Mouse (Mus musculus) spleen, postnatal 0 days (tissue): ENCODE measurements around the gene Nr1i2. TPM values are rescaled to one million over a fixed set of nuclear protein-coding genes. Genes with fewer than 3 reads are reported as not detected.

ENCODE experiments used
- polyA plus RNA-seq: library from polyadenylated mRNA; unstranded; fragments of >200 nt; fragmentation: Nextera tagmentation; extraction: Ambion mirVana; gene quantifications from 2 replicates; pipeline ENCODE4 v1.2.1, GENCODE M21; 2015

The Nr1i2 gene
- 0.05 TPM in 1 of 2 replicates, not detected in the other for polyA plus RNA-seq

GRCm38 (mm10) chr16:38294685-38295348 is at the start of gene Nr1i2:
Nr1i2 (minus strand) TSS chr16:38294824.

GRCm38 (mm10) chr16:38341396-38342324 is 47.0 kb upstream of the Nr1i2 start, which contains the start of gene Maats1:
Maats1 (minus strand) TSS chr16:38342143.

Other genes starting within 250 kb of the Nr1i2 start
- 19.7 and 22.9 TPM in 2 replicates for gene Gsk3b, start 205.8 kb downstream of the Nr1i2 start, polyA plus RNA-seq
- gene Maats1, start 47.3 kb upstream of the Nr1i2 start, polyA plus RNA-seq = 0.10 and 0.12 TPM in 2 replicates
- 363 and 407 TPM in 2 replicates for gene Cox17, start 52.2 kb upstream of the Nr1i2 start, polyA plus RNA-seq
- not detected in 2 replicates for gene Gm21987, start 52.2 kb upstream of the Nr1i2 start, polyA plus RNA-seq
- 24.5 and 29.1 TPM in 2 replicates for gene Popdc2, start 67.4 kb upstream of the Nr1i2 start, polyA plus RNA-seq
- 0.36 and 0.41 TPM in 2 replicates for gene Pla1a, start 138.3 kb upstream of the Nr1i2 start, polyA plus RNA-seq
- 39.5 and 43.6 TPM in 2 replicates for gene Adprh, start 157.9 kb upstream of the Nr1i2 start, polyA plus RNA-seq
- gene Cd80, start 160.7 kb upstream of the Nr1i2 start, polyA plus RNA-seq = 0.29 and 0.59 TPM in 2 replicates
- gene Timmdc1, start 227.8 kb upstream of the Nr1i2 start, polyA plus RNA-seq = 15.9 and 16.2 TPM in 2 replicates